Mouse (Mus musculus): ENCODE results near the gene Erc2. TPM values are rescaled to one million over a fixed set of nuclear protein-coding genes. Genes with fewer than 3 reads are reported as not detected.
A peak's percentile ranks its signal among the peaks of the same experiment; 100 is the strongest.

Gene Erc2
- polyA plus RNA-seq, 1 experiment from 2014 or later: 4.3 TPM

DNA sequence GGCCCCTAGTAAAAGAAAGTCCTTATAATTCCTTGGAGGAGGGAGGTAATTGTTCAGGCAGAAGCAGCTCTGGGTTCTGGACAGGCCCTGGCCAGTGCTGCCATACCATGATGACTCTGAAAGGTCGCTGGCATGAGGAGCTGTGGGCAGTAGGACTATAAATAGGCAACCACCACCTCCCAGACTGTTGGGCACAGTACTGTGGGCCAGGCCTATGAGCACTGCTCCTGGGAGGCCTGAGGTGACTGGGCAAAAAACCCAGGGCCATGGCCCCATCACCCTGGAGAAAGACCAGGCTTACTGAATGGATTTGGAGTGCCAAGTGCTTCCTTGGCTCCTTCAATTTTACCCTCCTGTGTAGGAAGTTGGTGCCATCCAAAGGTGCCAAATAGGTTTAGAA is 898.9 kb downstream of the Erc2 start:
- Histone ChIP-seq H3K27ac (replicated peaks; ENCODE audit: low read depth, low read length) (no peak overlapping the region; the same call in 1 of the 2 replicates), H3K9me3 (ENCODE audit: control insufficient read depth, low read length) (no peaks in the 10 kb centered on the region), H3K4me2 (ENCODE audit: low read depth, low read length) (no peak overlapping the region), H3K4me3 (ENCODE audit: low read depth, low read length) (no peak overlapping the region), H3K4me1 (ENCODE audit: control insufficient read depth, insufficient read depth, low read length) (peaks cover 5% of the 10 kb centered on the region; the same call in 1 of the 2 replicates), H3K27me3 (replicated peaks; ENCODE audit: control insufficient read depth, insufficient read depth, low read length) (no peaks in the 10 kb centered on the region), H3K36me3 (ENCODE audit: control insufficient read depth, insufficient read depth, low read length) (peaks cover 85% of the 10 kb centered on the region), H3K9ac (ENCODE audit: low read depth, low read length) (no peak overlapping the region)
- DNase-seq (ENCODE audit: low spot score): no peak
- ATAC-seq (ENCODE audit: low read depth): no peak
- WGBS: 95% methylated on average over 1 of the region's 1 CpGs

DNA sequence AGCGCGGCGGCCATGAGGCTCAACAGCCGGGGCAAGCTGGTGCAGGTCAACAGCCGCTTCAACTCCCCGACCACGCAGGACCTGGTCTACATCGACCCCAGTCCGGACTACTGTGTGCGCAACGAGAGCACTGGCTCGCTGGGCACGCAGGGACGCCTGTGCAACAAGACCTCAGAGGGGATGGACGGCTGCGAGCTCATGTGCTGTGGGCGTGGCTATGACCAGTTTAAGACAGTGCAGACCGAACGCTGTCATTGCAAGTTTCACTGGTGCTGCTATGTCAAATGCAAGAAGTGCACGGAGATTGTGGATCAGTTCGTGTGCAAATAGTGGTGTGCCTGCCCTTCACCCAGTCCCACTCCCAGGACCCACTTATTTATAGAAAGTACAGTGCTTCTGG is 900.4 kb downstream of the Erc2 start:
- H3K36me3 ChIP-seq (ENCODE audit: control insufficient read depth, insufficient read depth, low read length): peaks cover 80% of the 10 kb centered on the region
- H3K4me2 ChIP-seq (ENCODE audit: low read depth, low read length): no peak overlapping the region; the same call in 1 of the 2 replicates
- WGBS: 69% methylated on average over 21 of the region's 21 CpGs
- H3K27ac ChIP-seq (replicated peaks; ENCODE audit: low read depth, low read length): no peak overlapping the region; the same call in 1 of the 2 replicates
- DNase-seq (ENCODE audit: low spot score) (no peak), ATAC-seq (ENCODE audit: low read depth) (no peak)
- H3K27me3 ChIP-seq (replicated peaks; ENCODE audit: control insufficient read depth, insufficient read depth, low read length): no peaks in the 10 kb centered on the region
- H3K4me3 ChIP-seq (ENCODE audit: low read depth, low read length): no peak overlapping the region
- H3K4me1 ChIP-seq (ENCODE audit: control insufficient read depth, insufficient read depth, low read length): peaks cover 10% of the 10 kb centered on the region
- H3K9me3 ChIP-seq (ENCODE audit: control insufficient read depth, low read length): no peaks in the 10 kb centered on the region
- no peak overlapping the region for H3K9ac ChIP-seq (ENCODE audit: low read depth, low read length)

- Histone ChIP-seq H3K27ac (replicated peaks; ENCODE audit: low read depth, low read length) (peak overlapping the region; percentile 18), H3K27me3 (replicated peaks; ENCODE audit: control insufficient read depth, insufficient read depth, low read length) (no peaks in the 10 kb centered on the region), H3K4me3 (ENCODE audit: low read depth, low read length) (no peak overlapping the region), H3K9ac (ENCODE audit: low read depth, low read length) (no peak overlapping the region), H3K4me1 (ENCODE audit: control insufficient read depth, insufficient read depth, low read length) (peaks cover 10% of the 10 kb centered on the region), H3K9me3 (ENCODE audit: control insufficient read depth, low read length) (no peaks in the 10 kb centered on the region), H3K4me2 (ENCODE audit: low read depth, low read length) (no peak overlapping the region), H3K36me3 (ENCODE audit: control insufficient read depth, insufficient read depth, low read length) (peaks cover 56% of the 10 kb centered on the region)
- DNase-seq (ENCODE audit: low spot score) (no peak), ATAC-seq (ENCODE audit: low read depth) (no peak)
- 38% methylated on average over 1 of the region's 1 CpGs for WGBS
These were observed 903.3 kb downstream of the Erc2 start for GRCm38 (mm10) chr14:28525566-28525965.

Other genes starting within 250 kb of the Erc2 start
- 8.7 and 9.3 TPM in 2 replicates for gene Fam208a, start 193.6 kb upstream of the Erc2 start, polyA plus RNA-seq (2014; fragmentation: Nextera tagmentation; extraction: Ambion mirVana)
- 8.8 and 9.8 TPM in 2 replicates for gene Ccdc66, start 114.0 kb upstream of the Erc2 start, polyA plus RNA-seq (2014; fragmentation: Nextera tagmentation; extraction: Ambion mirVana)

Data from embryonic facial prominence, embryonic 14.5 days (tissue).